Mouse (Mus musculus) left cerebral cortex, postnatal 36 days (tissue): ENCODE data around the gene Kit. TPM values are rescaled to one million over a fixed set of nuclear protein-coding genes. Genes with fewer than 3 reads are reported as not detected.
A peak's percentile ranks its signal among the peaks of the same experiment; 100 is the strongest.

Source experiments
- DNase-seq, 2 experiments: peaks; one replicate each; pipeline ENCODE4 v3.0.0; 2021 to 2022; ENCODE audit warnings: low spot score in 2 of 2, mixed read lengths in 1 of 2
- intact Hi-C: fragments of 180-260 bp; cut with DNase I; formaldehyde crosslinking; loops from one replicate; pipeline ENCODE4 v1.15.1; 2025
- total RNA-seq, 2 experiments: library from RNA; stranded (reverse); gene quantifications; 2 replicates each; pipeline ENCODE4 v1.2.3; 2021

The Kit gene
- 10 to 100 TPM; 28.3 to 29.7 TPM for total RNA-seq

GRCm38 (mm10) chr5:75574852-75575566 is at the start of gene Kit:
Gene Kit (plus strand): TSS chr5:75574916.
- intact Hi-C loops: no loop called here
- peak; percentile 51 to 62 for DNase-seq

GRCm38 (mm10) chr5:75536156-75536555 is 38.6 kb upstream of the Kit start:
- no peak for DNase-seq
- intact Hi-C loops: no loop called here

GRCm38 (mm10) chr5:75537717-75538116 is 37.0 kb upstream of the Kit start:
- no peak for DNase-seq
- intact Hi-C loops: no loop called here

GRCm38 (mm10) chr5:75538458-75538857 is 36.3 kb upstream of the Kit start:
- intact Hi-C loops: no loop called here
- DNase-seq: no peak

- DNase-seq: no peak
- intact Hi-C loops: no loop called here
Measured at GRCm38 (mm10) chr5:75539098-75539497, 35.6 kb upstream of the Kit start.

- intact Hi-C loops: no loop called here
- DNase-seq: no peak
Measured at GRCm38 (mm10) chr5:75543757-75544156, 31.0 kb upstream of the Kit start.

GRCm38 (mm10) chr5:75544472-75545264 is 30.0 kb upstream of the Kit start:
- no peak for DNase-seq
- intact Hi-C loops: no loop called here

- DNase-seq: no peak
- intact Hi-C loops: no loop called here
Measured at GRCm38 (mm10) chr5:75545265-75545643, 29.5 kb upstream of the Kit start.

GRCm38 (mm10) chr5:75553021-75553420 is 21.7 kb upstream of the Kit start:
- intact Hi-C loops: no loop called here
- DNase-seq: no peak

- DNase-seq: no peak
- intact Hi-C loops: no loop called here
Measured at GRCm38 (mm10) chr5:75557636-75558035, 17.1 kb upstream of the Kit start.

- DNase-seq: no peak
- intact Hi-C loops: no loop called here
Measured at GRCm38 (mm10) chr5:75559291-75559690, 15.4 kb upstream of the Kit start.

- intact Hi-C loops: no loop called here
- no peak for DNase-seq
Measured at GRCm38 (mm10) chr5:75561231-75561630, 13.5 kb upstream of the Kit start.

GRCm38 (mm10) chr5:75574151-75574851 is 415 bp upstream of the Kit start:
- no peak for DNase-seq
- intact Hi-C loops: no loop called here

- intact Hi-C loops: loop anchor here (2.0 kb wide), 1 partner anchor 277 kb away; no protein-coding TSS in a partner anchor
- peak; percentile 53 to 58 for DNase-seq
Measured at GRCm38 (mm10) chr5:75575567-75576515, 1.1 kb downstream of the Kit start.

GRCm38 (mm10) chr5:75576741-75577140 is 2.0 kb downstream of the Kit start:
- DNase-seq: no peak
- intact Hi-C loops: loop anchor here (2.0 kb wide), 1 partner anchor 276 kb away; no protein-coding TSS in a partner anchor

- no peak for DNase-seq
- intact Hi-C loops: no loop called here
Measured at GRCm38 (mm10) chr5:75578141-75578540, 3.4 kb downstream of the Kit start.

- no peak for DNase-seq
- intact Hi-C loops: no loop called here
Measured at GRCm38 (mm10) chr5:75579244-75579643, 4.5 kb downstream of the Kit start.

- no peak for DNase-seq
- intact Hi-C loops: no loop called here
Measured at GRCm38 (mm10) chr5:75579646-75580268, 5.0 kb downstream of the Kit start.

- intact Hi-C loops: no loop called here
- no peak for DNase-seq
Measured at GRCm38 (mm10) chr5:75581926-75582325, 7.2 kb downstream of the Kit start.
